Mouse (Mus musculus): Measurements from ENCODE around the gene Dtl.

DNA sequence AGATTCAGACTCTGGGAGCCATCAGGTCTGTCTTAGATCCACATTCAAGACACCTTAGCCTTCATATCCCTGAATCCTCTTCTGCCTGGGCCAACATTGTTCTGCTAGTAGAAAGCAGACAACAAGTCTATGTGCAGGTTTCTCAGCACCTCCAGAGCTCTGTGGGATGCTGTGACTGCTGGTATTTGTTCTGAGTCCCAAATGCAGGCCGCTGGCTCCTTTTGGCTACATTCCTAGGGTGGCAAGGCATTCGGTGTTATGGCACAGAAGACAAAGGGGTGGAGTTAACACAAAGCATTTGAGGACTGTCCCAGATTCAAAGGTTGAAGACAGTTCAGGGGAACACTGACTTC, 81.1 kb downstream of the Dtl start:
- TF ChIP-seq GATA1 (IDR thresholded peaks at IDR 0.05; ENCODE audit: low read length), result no peak
- no peak for TF ChIP-seq TAL1 (IDR thresholded peaks at IDR 0.05; ENCODE audit: low read length)

Data from erythroblast, embryonic 14.5 days (primary cell).